Mouse (Mus musculus) central nervous system, embryonic 14 days (tissue): Measurements from ENCODE around the gene Zpbp. TPM values are rescaled to one million over a fixed set of nuclear protein-coding genes. Genes with fewer than 3 reads are reported as not detected.

Source experiments
- polyA plus RNA-seq: library from polyadenylated mRNA; depleted of rRNA; stranded (reverse); fragments of >200 nt; gene quantifications from 2 replicates; pipeline ENCODE4 v1.2.3, GENCODE M21; 2012; rRNA removed

Gene Zpbp
- polyA plus RNA-seq: 0.38 and 0.40 TPM in 2 replicates

DNA sequence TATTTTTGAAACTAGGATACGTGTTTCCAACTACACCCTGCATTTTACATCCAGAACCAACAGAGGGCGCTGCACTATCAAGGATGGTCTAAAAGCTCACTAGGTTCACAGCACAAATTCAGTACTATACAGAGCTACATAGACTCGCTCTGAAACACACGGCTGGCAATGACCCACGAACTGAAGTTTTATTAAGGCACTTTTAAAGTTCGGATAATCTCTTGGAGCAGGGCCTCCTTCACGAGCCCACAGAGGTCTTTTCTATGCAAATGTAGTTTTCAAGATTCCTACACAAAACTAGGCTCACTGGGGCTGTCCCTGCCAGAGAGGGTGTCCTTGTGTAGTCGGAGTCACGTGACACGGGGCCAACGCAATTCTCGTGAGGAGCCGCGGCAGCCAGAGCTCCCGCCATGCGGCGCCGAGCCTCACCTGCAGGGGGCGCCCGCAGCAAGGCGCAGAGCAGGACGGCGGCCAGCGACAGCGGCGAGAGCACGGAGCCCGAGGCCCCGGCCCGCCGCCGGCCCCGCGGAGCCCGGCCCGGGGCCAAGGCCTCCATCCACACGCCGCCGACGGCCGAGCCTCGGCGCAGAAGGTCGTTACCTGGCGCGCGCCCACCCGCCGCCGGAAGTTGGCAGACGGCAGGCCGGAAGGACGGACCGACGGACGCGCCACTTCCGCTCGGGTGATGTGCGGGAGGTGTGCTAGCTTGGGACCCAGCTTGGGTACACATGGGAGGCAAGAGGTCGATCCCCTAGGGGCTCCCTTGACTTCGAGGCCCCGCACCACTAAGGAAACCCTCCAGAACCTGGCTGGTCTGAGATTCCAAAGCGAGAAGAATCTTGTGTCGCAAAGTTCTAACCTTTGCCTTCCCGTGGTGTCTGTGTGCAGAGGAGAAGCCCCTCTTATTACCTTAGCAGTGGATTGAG, at the start of gene Zpbp, which contains the start of gene Spata48:
TSS of gene Zpbp (minus strand) at position 774 of the 926 bp plus-strand sequence.
TSS of gene Spata48 (plus strand) at position 460 of the 926 bp plus-strand sequence.

Other genes with a start within 250 kb of the Zpbp start
- gene Spata48, start 314 bp downstream of the Zpbp start, polyA plus RNA-seq: 0.24 and 0.47 TPM in 2 replicates
- not detected in 2 replicates for gene 4930512M02Rik, start 165.4 kb upstream of the Zpbp start, polyA plus RNA-seq
- gene Ikzf1, start 222.6 kb upstream of the Zpbp start, polyA plus RNA-seq: 3.4 and 4.3 TPM in 2 replicates